Mouse (Mus musculus) lung, adult 2 months (tissue): ENCODE results near the gene Mbd6. TPM values are rescaled to one million over a fixed set of nuclear protein-coding genes. Genes with fewer than 3 reads are reported as not detected.
A peak's percentile ranks its signal among the peaks of the same experiment; 100 is the strongest.

Experiments
- DNase-seq: peaks from one replicate; pipeline ENCODE4 v3.0.0; 2022
- H3K4me1 ChIP-seq: fragments of 200-500 bp; 2 replicates; pipeline ENCODE4 v1.6.1; 2011; ENCODE audit warnings: low read length; ENCODE audit not compliant: control insufficient read depth, insufficient read depth
- H3K4me3 ChIP-seq: fragments of 200-500 bp; replicated peaks from 2 replicates; pipeline ENCODE3; 2011; ENCODE audit warnings: low read depth, mild to moderate bottlenecking, control low read depth, low read length; ENCODE audit errors: extremely low read depth
- CTCF ChIP-seq: fragments of 200-500 bp; IDR thresholded peaks from 2 replicates; pipeline ENCODE4 v1.5.1; 2011; ENCODE audit warnings: mild to moderate bottlenecking, low read length, control low read depth; ENCODE audit not compliant: insufficient read depth
- POLR2A ChIP-seq: fragments of 200-500 bp; IDR thresholded peaks from 2 replicates; pipeline ENCODE4 v1.6.1; 2011; ENCODE audit warnings: low read depth, mild to moderate bottlenecking, control low read depth, low read length, borderline replicate concordance; ENCODE audit errors: extremely low read depth
- WGBS: fragments of 180-500 bp; shearing (Covaris S2); methylation state at CpG from one replicate; pipeline ENCODE4 v1.1.7; 2018; 5-methylcytosine and 5-hydroxymethylcytosine counted together
- polyA plus RNA-seq: library from polyadenylated mRNA; depleted of rRNA; stranded (reverse); fragments of >200 nt; gene quantifications from 2 replicates; pipeline ENCODE4 v1.2.3, GENCODE M21; 2012; rRNA removed

Gene Mbd6
- polyA plus RNA-seq, result 52.2 and 57.6 TPM in 2 replicates

DNA sequence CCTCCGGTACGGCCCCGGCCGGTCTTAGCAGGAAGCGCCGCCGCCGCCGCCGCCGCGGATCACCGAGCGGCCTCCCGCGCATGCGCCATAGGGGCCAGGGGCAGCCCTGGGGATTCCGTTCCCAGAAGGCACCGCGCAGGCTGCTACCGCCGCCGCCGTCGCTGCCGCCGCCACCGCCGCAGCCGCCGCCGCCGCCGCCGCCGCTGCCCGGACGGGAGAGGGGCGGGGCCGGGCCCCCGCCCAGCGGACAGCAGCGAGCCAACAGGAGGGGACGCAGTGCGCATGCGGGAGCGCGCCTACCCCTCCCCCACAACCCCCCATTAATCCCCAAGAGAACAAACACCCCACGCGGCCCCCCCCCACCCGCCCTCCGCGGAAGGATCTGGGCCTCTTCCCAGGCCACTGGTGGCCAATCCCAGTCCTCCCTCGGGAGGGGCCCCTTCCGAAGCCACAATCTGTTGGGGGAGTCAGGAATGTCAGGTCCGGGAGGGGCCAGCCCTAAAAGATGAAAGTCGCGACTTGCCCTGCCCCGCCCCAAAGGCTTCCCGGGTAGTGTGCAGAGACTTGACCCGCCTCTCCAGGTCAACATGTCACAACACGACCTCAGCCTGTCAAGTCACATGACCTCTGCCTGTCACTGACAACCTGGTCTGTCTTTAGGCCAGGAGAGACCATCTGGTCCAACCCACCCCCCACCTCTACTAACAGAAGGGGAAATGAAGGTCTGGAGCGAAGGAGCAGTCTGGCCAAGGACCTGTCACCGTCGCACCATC lies at the start of gene Mbd6:
Gene Mbd6, minus strand, starts transcription at position 219 of the 773 bp plus-strand sequence.
- WGBS, result under 1% methylated on average over 38 of the region's 65 CpGs
- DNase-seq, result peak; percentile 92
- TF ChIP-seq POLR2A (peak; percentile 76; the same call in 1 of the 2 replicates), CTCF (no peak)
- Histone ChIP-seq H3K4me1 (peaks cover 21% of the 10 kb centered on the region), H3K4me3 (peak within 1 kb of the TSS; percentile 73)

DNA sequence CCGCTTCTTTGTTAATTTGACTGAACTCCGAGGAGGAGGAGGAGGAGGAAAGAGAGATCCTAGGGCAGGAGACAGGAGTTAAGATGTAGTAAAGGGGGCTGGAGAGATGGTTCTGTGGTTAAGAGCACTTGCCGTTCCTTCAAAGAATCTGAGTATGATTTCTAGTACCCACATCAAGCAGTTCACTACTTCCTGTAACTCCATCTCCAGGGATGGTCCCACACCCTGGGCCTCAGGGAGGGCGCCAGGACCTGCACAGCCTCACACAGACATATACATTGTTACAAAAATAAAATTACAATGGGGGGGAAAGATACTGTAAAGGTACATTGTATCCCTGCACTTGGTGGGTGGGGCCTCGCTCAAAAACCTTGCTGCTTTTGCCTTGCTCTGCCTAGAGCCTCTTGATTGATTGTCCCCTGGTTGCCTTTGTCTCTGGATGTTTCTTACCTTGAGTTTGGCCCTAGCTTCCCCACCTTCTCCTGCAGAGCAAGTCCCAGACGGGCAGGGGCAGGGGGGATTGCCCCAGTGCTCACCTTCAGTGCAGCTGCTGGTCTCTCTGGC lies 48.8 kb upstream of the Mbd6 start:
- H3K4me1 ChIP-seq, result peaks cover 2% of the 10 kb centered on the region; the same call in 1 of the 2 replicates
- no peak overlapping the region for H3K4me3 ChIP-seq
- TF ChIP-seq POLR2A (no peak), CTCF (no peak)
- no peak for DNase-seq
- WGBS, result 71% methylated on average over 6 of the region's 6 CpGs

DNA sequence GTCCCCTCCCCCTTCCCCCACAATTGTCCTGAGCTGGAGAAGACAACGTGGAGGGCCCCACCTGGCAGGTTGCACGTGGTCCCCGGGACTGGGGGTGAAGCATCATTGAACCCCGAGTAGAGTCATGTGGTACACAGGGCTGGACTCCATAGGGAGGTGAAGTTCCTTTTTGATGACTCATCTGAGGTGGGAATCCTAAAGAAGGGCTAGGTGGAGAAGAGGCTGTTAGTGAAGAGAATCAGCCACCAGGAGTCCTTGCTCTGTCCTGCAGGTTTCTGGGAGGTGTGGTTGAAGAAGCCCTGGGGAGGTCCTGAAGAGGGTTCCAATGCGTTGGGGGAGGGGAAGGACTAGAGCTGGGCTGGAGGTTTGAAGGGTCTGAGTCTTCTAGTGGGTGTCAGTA lies 48.1 kb upstream of the Mbd6 start:
- no peaks in the 10 kb centered on the region; the same call in 1 of the 2 replicates for H3K4me1 ChIP-seq
- TF ChIP-seq POLR2A (no peak), CTCF (no peak)
- H3K4me3 ChIP-seq, result no peak overlapping the region
- no peak for DNase-seq
- 47% methylated on average over 5 of the region's 5 CpGs for WGBS

GRCm38 (mm10) chr10:127335271-127335670 lies 46.5 kb upstream of the Mbd6 start:
- DNase-seq, result no peak
- no peak overlapping the region for H3K4me3 ChIP-seq
- 65% methylated on average over 1 of the region's 1 CpGs for WGBS
- H3K4me1 ChIP-seq, result no peaks in the 10 kb centered on the region; the same call in 1 of the 2 replicates
- TF ChIP-seq CTCF, result no peak
- TF ChIP-seq POLR2A, result no peak

- 73% methylated on average over 5 of the region's 5 CpGs for WGBS
Measured at GRCm38 (mm10) chr10:127333152-127333551, 44.3 kb upstream of the Mbd6 start.

GRCm38 (mm10) chr10:127332211-127332874 lies 43.5 kb upstream of the Mbd6 start:
- no peak for DNase-seq
- no peak for TF ChIP-seq POLR2A
- no peak for TF ChIP-seq CTCF

More at GRCm38 (mm10) chr10:127333152-127333551, 44.3 kb upstream of the Mbd6 start:
- Histone ChIP-seq H3K4me3 (no peak overlapping the region), H3K4me1 (no peaks in the 10 kb centered on the region)
- TF ChIP-seq POLR2A, result no peak
- no peak for TF ChIP-seq CTCF
- no peak for DNase-seq

GRCm38 (mm10) chr10:127330212-127330611 lies 41.4 kb upstream of the Mbd6 start:
- TF ChIP-seq POLR2A, result no peak
- TF ChIP-seq CTCF, result no peak
- H3K4me3 ChIP-seq, result no peak overlapping the region
- no peak for DNase-seq
- H3K4me1 ChIP-seq, result peaks cover 6% of the 10 kb centered on the region
- 82% methylated on average over 7 of the region's 7 CpGs for WGBS

More at GRCm38 (mm10) chr10:127332211-127332874, 43.5 kb upstream of the Mbd6 start:
- 54% methylated on average over 31 of the region's 31 CpGs for WGBS
- H3K4me3 ChIP-seq, result no peak overlapping the region
- no peaks in the 10 kb centered on the region for H3K4me1 ChIP-seq

- no peak for DNase-seq
- no peak overlapping the region for H3K4me3 ChIP-seq
- WGBS, result 42% methylated on average over 18 of the region's 18 CpGs
- TF ChIP-seq POLR2A (no peak), CTCF (no peak)
- H3K4me1 ChIP-seq, result peaks cover 6% of the 10 kb centered on the region
Measured at GRCm38 (mm10) chr10:127327461-127328145, 38.8 kb upstream of the Mbd6 start.

DNA sequence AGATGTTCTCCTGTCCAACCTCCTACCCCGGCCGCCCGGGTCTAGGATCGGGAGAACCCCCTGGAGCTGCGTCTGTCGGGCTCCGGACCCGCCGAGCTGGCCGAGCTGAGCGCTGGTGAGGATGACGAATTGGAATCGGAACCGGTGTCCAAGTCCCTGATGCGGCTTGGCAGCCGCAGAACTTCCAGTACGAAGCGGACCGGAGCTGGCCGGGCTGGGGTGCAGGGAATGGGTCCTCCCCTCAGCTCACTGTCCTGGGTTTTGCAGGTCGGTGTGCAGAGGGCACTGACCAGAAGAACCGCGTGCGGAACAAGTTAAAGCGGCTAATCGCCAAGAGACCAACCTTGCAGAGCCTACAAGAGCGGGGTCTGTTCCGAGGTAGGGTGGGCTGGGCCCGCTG lies 38.0 kb upstream of the Mbd6 start:
- 30% methylated on average over 29 of the region's 29 CpGs for WGBS
- H3K4me1 ChIP-seq, result peaks cover 6% of the 10 kb centered on the region
- no peak for DNase-seq

More for the DNA sequence above, 38.0 kb upstream of the Mbd6 start:
- TF ChIP-seq POLR2A, result no peak
- no peak for TF ChIP-seq CTCF
- no peak overlapping the region for H3K4me3 ChIP-seq
